Mouse (Mus musculus) CH12F3 (cell line): Measurements from ENCODE around the gene Nup93.
"Not testable (repeated sequence)": the region's sequence is repeated elsewhere in the genome, so short reads cannot be mapped to it uniquely, and the experiment has no call there.

ENCODE experiments used
- in situ Hi-C: fragments of 300-500 bp; cut with MboI; formaldehyde crosslinking; loops from 2 replicates; pipeline ENCODE4 v1.14.3; 2020; ENCODE audit warnings: low sequenced_read_pairs

Gene Nup93

GRCm38 (mm10) chr8:94214252-94215173 lies at the start of gene Nup93:
Gene Nup93, plus strand, starts transcription at chr8:94214564.
- in situ Hi-C loops: no loop called here

DNA sequence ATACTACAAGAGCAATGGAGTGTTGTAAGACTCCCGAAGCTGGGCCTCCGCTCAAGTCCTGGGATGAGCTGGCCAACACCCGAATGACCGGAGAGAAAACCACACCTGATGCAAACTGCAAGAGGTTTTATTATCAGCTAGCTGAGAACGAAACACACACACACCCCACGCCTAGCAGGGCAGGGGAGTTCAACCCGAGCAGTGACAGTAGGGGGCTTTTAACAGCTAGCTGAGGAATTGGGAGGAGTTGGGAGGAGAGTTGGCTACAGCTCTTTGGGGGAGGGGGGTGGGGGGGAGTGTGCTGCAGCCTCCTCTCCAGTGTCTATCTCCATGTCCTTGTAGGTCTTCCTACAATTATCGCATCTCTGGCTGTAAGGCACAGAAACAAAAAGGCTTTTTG lies 48.6 kb upstream of the Nup93 start:
- in situ Hi-C loops: not testable (repeated sequence)

DNA sequence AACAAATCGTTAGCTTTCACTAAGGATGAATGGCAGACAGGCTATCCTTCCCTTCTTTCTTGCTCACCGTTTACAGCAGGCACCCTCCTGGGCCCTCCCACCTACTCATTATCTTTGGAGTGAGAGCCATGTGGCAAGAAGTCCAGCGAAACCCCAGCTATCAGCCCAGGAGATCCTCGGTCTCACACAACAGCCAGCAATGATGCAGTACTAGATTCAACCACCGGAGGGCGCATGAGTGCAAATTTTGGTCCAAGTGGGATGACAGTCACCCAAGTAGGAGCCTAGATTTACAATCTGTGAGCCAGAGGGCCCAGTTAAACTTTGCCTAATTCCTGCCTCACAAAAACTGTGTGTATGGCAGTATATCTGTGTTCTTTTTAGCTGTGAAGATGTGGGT lies 47.1 kb upstream of the Nup93 start:
- in situ Hi-C loops: no loop called here

DNA sequence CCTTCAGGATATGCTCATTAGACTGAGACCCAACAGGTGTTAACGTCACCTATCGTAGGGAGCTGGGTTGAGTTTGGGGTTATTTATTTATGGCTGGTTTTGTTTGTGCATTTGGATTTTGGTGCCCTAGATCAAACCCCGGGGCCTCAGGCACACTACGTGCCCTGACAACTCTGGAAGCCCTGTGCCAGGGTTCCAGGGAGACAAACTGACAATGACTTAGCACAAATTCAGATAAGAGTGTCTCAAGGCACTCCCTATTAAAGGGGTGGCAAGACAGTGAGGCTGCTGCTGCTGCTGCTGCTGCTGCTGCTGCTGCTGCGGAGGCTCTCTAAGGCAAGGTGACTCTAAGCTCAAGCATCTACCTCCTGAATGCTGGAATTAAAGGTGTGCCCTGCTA lies 44.8 kb upstream of the Nup93 start:
- in situ Hi-C loops: no loop called here

GRCm38 (mm10) chr8:94171321-94171755 lies 43.0 kb upstream of the Nup93 start:
- in situ Hi-C loops: no loop called here

DNA sequence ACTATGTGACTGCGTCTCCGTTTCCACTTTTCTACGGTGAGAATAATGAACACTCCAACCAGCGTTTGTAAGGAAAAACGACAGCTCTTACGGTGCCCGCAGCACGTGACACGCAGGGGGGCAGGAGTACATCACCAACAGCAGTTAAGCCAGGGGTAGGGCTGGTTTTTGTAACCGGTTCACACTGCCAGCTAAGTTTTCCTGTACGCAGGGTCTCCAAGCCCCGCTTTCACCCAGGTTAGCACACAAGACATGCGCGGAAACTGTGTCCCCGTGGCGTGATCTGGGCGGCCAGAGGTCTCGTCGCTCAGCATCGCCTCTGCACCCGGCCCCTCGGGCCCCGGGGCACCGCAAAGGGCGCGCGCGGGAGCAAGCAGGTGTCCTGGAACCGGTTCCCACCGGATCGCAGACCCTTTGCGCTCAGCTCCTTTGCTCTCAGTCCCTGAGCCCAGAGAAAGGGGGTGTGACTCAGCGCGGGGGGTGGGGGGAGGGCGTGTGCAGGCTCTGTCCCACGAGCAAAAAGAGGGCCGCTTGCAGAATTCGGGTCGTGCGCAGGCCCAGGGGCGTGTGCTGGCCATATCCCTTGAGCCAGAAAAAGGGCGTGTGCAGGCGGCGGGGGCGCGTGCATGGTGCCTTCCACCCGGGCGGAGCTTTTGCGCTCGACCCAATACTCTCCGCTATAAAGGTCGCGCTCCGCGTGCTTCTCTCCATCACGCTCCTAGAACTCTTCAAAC lies 42.1 kb upstream of the Nup93 start, which contains the start of gene Mt2:
TSS of gene Mt2 (plus strand) at position 590 of the 734 bp plus-strand sequence.
- in situ Hi-C loops: no loop called here

GRCm38 (mm10) chr8:94172809-94173732 lies 41.3 kb upstream of the Nup93 start:
- in situ Hi-C loops: no loop called here

- in situ Hi-C loops: no loop called here
Measured at GRCm38 (mm10) chr8:94173848-94174403, 40.4 kb upstream of the Nup93 start.

DNA sequence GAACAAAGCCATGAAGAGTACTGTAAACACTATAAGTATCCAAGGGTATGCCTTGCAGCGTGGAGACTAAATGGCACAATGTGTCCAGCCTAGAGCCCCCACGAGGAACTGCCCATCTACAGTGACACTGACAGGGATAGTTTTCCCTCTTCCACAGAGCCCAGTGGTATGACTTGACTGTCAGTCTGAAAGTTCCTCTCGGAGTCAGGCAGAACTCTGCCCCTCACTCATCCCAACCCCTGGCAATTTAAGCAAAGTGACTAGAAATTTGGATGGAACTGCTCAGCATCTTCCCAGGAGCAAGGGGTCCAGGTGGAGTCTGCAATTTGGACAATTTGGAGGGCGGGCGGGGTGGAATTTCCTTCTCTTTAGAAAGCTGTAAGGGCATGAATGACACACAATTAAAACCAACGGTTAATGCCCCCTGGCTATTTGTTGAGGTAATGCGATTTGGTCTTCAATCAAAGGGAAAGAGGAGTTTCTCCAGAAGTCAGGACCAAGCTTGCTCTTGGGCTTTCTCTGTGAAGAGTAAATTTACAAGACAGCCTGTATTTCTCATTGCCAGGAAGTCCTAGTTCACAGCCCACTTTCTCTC lies 39.6 kb upstream of the Nup93 start:
- in situ Hi-C loops: loop anchor here (25.0 kb wide), 1 partner anchor 1162 kb away; no protein-coding TSS in a partner anchor

GRCm38 (mm10) chr8:94177716-94178390 lies 36.5 kb upstream of the Nup93 start:
- in situ Hi-C loops: loop anchor here (25.0 kb wide), 1 partner anchor 1166 kb away; no protein-coding TSS in a partner anchor

DNA sequence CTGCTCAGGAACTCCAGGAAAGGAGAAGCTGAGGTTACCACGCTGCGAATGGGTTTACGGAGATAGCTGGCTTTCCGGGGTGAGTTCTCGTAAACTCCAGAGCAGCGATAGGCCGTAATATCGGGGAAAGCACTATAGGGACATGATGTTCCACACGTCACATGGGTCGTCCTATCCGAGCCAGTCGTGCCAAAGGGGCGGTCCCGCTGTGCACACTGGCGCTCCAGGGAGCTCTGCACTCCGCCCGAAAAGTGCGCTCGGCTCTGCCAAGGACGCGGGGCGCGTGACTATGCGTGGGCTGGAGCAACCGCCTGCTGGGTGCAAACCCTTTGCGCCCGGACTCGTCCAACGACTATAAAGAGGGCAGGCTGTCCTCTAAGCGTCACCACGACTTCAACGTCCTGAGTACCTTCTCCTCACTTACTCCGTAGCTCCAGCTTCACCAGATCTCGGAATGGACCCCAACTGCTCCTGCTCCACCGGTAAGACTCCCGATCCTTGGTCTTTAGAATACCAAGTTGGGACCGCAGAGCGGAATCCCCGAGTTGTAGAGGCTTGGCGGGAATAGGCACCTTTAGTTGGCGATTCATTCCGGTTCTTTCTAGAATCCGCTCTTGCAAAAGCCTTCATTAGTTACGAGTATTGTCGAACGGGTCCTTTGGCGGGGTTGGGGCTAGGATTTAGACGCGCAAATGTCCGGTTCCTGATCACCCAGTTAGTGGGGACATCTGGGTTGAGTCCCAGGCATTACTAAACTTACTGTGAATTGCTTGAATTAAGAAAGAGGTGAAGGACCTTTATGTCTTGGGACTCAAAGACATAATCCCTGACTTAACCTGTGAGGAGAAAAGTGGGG lies 35.3 kb upstream of the Nup93 start, which contains the start of gene Mt1:
TSS of gene Mt1 (plus strand) at position 226 of the 856 bp plus-strand sequence.
- in situ Hi-C loops: loop anchor here (25.0 kb wide), 1 partner anchor 1167 kb away; no protein-coding TSS in a partner anchor

DNA sequence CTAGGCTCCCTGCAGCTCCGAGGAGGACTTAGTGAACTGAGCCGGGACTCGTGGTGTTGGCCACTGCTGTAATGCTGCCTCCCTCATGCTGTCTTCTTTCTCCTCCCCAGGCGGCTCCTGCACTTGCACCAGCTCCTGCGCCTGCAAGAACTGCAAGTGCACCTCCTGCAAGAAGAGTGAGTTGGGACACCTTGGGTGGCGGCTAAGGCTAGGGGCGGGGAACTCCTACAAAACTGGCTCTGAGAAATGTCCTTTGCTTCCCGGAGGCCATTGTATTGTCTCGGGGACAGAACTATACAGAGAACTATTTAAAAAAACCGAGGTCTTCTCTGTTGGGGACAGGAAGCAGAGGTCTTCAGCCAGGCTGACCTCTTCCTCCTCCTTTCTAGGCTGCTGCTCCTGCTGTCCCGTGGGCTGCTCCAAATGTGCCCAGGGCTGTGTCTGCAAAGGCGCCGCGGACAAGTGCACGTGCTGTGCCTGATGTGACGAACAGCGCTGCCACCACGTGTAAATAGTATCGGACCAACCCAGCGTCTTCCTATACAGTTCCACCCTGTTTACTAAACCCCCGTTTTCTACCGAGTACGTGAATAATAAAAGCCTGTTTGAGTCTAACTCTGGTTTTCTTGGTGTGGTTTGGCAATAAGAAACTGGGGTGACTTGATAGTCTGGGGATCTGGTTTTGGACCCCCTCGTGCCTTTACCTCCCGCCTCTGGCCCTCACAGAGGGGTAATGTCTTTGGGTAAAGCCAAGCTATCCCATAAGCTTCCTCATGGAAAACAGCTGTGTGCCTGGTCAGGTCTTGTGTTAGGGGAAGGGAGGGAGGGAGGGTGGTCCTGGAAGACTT lies 34.4 kb upstream of the Nup93 start:
- in situ Hi-C loops: loop anchor here (25.0 kb wide), 1 partner anchor 1168 kb away; no protein-coding TSS in a partner anchor

GRCm38 (mm10) chr8:94180561-94180908 lies 33.8 kb upstream of the Nup93 start:
- in situ Hi-C loops: loop anchor here (25.0 kb wide), 1 partner anchor 1168 kb away; no protein-coding TSS in a partner anchor

- in situ Hi-C loops: loop anchor here (25.0 kb wide), 1 partner anchor 1170 kb away; no protein-coding TSS in a partner anchor
Measured at GRCm38 (mm10) chr8:94182055-94182929, 32.1 kb upstream of the Nup93 start.

DNA sequence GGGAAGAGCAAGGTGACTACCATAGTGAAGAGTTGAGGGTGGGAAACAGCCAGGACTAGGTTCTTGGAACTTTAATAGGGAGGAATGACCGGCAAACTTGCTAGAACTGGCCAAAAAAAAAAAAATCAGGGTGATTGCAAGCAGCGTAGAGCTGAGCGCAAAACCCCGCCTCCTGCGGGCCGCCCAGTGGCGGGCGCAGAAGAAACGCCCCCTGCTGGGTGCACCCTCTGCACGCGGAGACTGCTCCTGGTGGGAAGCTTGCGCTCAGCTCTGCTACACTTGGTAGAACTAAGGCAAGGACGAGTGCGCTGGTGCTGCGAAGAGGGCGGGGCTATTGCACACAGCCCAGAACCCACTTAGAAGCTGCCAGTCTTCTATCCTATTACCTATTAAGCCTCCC lies 31.2 kb upstream of the Nup93 start:
- in situ Hi-C loops: loop anchor here (25.0 kb wide), 1 partner anchor 1171 kb away; no protein-coding TSS in a partner anchor

- in situ Hi-C loops: loop anchor here (25.0 kb wide), 1 partner anchor 1172 kb away; no protein-coding TSS in a partner anchor
Measured at GRCm38 (mm10) chr8:94184357-94184843, 30.0 kb upstream of the Nup93 start.
